ENCODE assay signal across 7 mouse cellular contexts in genomic region chr14:75899566-75899965, GRCm38 (mm10). TPM values are rescaled to one million over a fixed set of nuclear protein-coding genes. Genes with fewer than 3 reads are reported as not detected.
DNase-seq lines count a peak whose midpoint lies in the region; ATAC-seq lines count a peak whose summit lies in the region.

No protein-coding gene starts in this region.

- WGBS in midbrain, embryonic 14.5 days: 26% methylated on average over 4 of the region's 4 CpGs

- no peaks in the 10 kb centered on the region for H3K27me3 ChIP-seq in midbrain, embryonic 14.5 days (ENCODE audit: control insufficient read depth, insufficient read depth, low read length)

- no peak overlapping the region for H3K4me3 ChIP-seq in midbrain, embryonic 14.5 days (replicated peaks; ENCODE audit: low read depth, low read length)

- H3K36me3 ChIP-seq in midbrain, embryonic 14.5 days (ENCODE audit: control insufficient read depth, insufficient read depth, low read length): peaks cover 11% of the 10 kb centered on the region

- H3K4me1 ChIP-seq in midbrain, embryonic 14.5 days (ENCODE audit: control insufficient read depth, insufficient read depth, low read length): peaks cover 14% of the 10 kb centered on the region

- intact Hi-C loops in gastrocnemius, postnatal 14 days (cut with DNase I; ENCODE audit: low total_unique reads): no loop called here
- intact Hi-C loops in left cerebral cortex, postnatal 36 days (cut with DNase I): loop anchor here (1.0 to 5.0 kb wide), 2 partner anchors 63 to 178 kb away; no protein-coding TSS in a partner anchor

- H3K9me3 ChIP-seq in midbrain, embryonic 14.5 days (ENCODE audit: control insufficient read depth, low read length): no peaks in the 10 kb centered on the region

- H3K27ac ChIP-seq in midbrain, embryonic 14.5 days (replicated peaks; ENCODE audit: low read depth, low read length): no peak overlapping the region; the same call in 1 of the 2 replicates

- DNase-seq in adipocyte (ENCODE audit: low spot score): peak; percentile 86
- DNase-seq in gastrocnemius, postnatal 14 days: peak; percentile 80
- peak; percentile 51 for DNase-seq in kidney, adult 11 months
- DNase-seq in left cerebral cortex, postnatal 36 days (ENCODE audit: low spot score in 2 of 2): peak; percentile 85 to 88
- peak; percentile 93 for DNase-seq in midbrain, embryonic 14.5 days
- DNase-seq in spleen, adult 18-20 months: peak; percentile 41 to 81

- H3K9ac ChIP-seq in midbrain, embryonic 14.5 days (replicated peaks; ENCODE audit: low read length): no peak overlapping the region

- H3K4me2 ChIP-seq in midbrain, embryonic 14.5 days (ENCODE audit: low read length): no peak overlapping the region

- ATAC-seq in common myeloid progenitor, adult 5-6 weeks (replicated peaks; ENCODE audit: low read depth, poor library complexity, severe bottlenecking): peak; percentile 90
- peak; percentile 58; the same call in 1 of the 2 replicates for ATAC-seq in midbrain, embryonic 14.5 days (ENCODE audit: low FRiP score, low TSS enrichment)

RNA-seq across cellular contexts. Expression of gene Tpt1, which starts 54.7 kb away (rescaled TPM):
- total RNA-seq in common myeloid progenitor, adult 5-6 weeks (2017): 1,030 and 1,151 TPM in 2 replicates
- 1,000 to 10,000 TPM; 3,074 to 3,192 TPM for total RNA-seq in gastrocnemius, postnatal 14 days (2021)
- 100 to 1,000 TPM; 939 to 945 TPM for total RNA-seq in left cerebral cortex, postnatal 36 days (2021)
- 851 and 883 TPM in 2 replicates for polyA plus RNA-seq in midbrain, embryonic 14.5 days (2014; fragmentation: Nextera tagmentation; extraction: Ambion mirVana)

RNA-seq across cellular contexts. Expression of gene Kctd4, which starts 55.2 kb away (rescaled TPM):
- not detected in 2 replicates for total RNA-seq in common myeloid progenitor, adult 5-6 weeks (2017)
- not detected for total RNA-seq in gastrocnemius, postnatal 14 days (2021)
- 10 to 100 TPM; 12.5 to 15.5 TPM for total RNA-seq in left cerebral cortex, postnatal 36 days (2021)
- polyA plus RNA-seq in midbrain, embryonic 14.5 days (2014; fragmentation: Nextera tagmentation; extraction: Ambion mirVana): 10.0 and 10.9 TPM in 2 replicates

Comparison
In these comparisons a context has a peak if more than half of its experiments do, and no peak if none do; other contexts are left out.
1. RNA of gene Kctd4, which starts 55.2 kb away (total RNA-seq): 12.5 to 15.5 TPM in left cerebral cortex, postnatal 36 days; not detected in gastrocnemius, postnatal 14 days and not detected in common myeloid progenitor, adult 5-6 weeks; every median in the first group is over 10 times any median in the second.
2. Peak in every context shown above with its lines, with median percentiles within 50 percentile points of each other: DNase-seq.